Mouse (Mus musculus) heart, embryonic 12.5 days (tissue): ENCODE results near the gene Slc2a10. TPM values are rescaled to one million over a fixed set of nuclear protein-coding genes. Genes with fewer than 3 reads are reported as not detected.

ENCODE experiments used
- ATAC-seq: fragments of 200-750 bp; cut with Nextera tagmentation; 2 replicates; pipeline ENCODE4 v1.8.0; 2017; ENCODE audit warnings: moderate TSS enrichment, moderate library complexity; ENCODE audit not compliant: insufficient number of reproducible peaks, low FRiP score
- H3K27ac ChIP-seq: fragments of 300-500 bp; sonication (generic); 2 replicates; pipeline ENCODE4 v1.5.1; 2016; ENCODE audit warnings: mild to moderate bottlenecking, moderate library complexity; ENCODE audit not compliant: poor library complexity, severe bottlenecking
- H3K27me3 ChIP-seq: fragments of 300-500 bp; sonication (generic); replicated peaks from 2 replicates; pipeline ENCODE4 v1.6.1; 2016; ENCODE audit warnings: mild to moderate bottlenecking, moderate library complexity
- H3K36me3 ChIP-seq: fragments of 300-500 bp; sonication (generic); 2 replicates; pipeline ENCODE4 v1.6.1; 2016; ENCODE audit warnings: mild to moderate bottlenecking, moderate library complexity
- H3K4me1 ChIP-seq: fragments of 300-500 bp; sonication (generic); replicated peaks from 2 replicates; pipeline ENCODE4 v1.6.1; 2016; ENCODE audit warnings: mild to moderate bottlenecking
- H3K4me2 ChIP-seq: fragments of 300-500 bp; sonication (generic); 2 replicates; pipeline ENCODE4 v1.6.1; 2016; ENCODE audit warnings: mild to moderate bottlenecking, moderate library complexity
- H3K4me3 ChIP-seq: fragments of 300-500 bp; sonication (generic); 2 replicates; pipeline ENCODE4 v1.5.1; 2016; ENCODE audit warnings: mild to moderate bottlenecking
- H3K9ac ChIP-seq: fragments of 300-500 bp; sonication (generic); 2 replicates; pipeline ENCODE4 v1.6.1; 2016; ENCODE audit warnings: mild to moderate bottlenecking, moderate library complexity
- H3K9me3 ChIP-seq: fragments of 300-500 bp; sonication (generic); replicated peaks from 2 replicates; pipeline ENCODE4 v1.6.1; 2016; ENCODE audit warnings: mild to moderate bottlenecking, moderate library complexity
- WGBS: fragments of 180-500 bp; shearing (Covaris S2); methylation state at CpG from one replicate; pipeline ENCODE4 v1.1.7; 2016; 5-methylcytosine and 5-hydroxymethylcytosine counted together
- polyA plus RNA-seq: library from polyadenylated mRNA; unstranded; fragments of >200 nt; fragmentation: Nextera tagmentation; extraction: Ambion mirVana; gene quantifications from 2 replicates; pipeline ENCODE4 v1.2.1, GENCODE M21; 2016

The Slc2a10 gene
- polyA plus RNA-seq, result 5.7 and 6.3 TPM in 2 replicates

DNA sequence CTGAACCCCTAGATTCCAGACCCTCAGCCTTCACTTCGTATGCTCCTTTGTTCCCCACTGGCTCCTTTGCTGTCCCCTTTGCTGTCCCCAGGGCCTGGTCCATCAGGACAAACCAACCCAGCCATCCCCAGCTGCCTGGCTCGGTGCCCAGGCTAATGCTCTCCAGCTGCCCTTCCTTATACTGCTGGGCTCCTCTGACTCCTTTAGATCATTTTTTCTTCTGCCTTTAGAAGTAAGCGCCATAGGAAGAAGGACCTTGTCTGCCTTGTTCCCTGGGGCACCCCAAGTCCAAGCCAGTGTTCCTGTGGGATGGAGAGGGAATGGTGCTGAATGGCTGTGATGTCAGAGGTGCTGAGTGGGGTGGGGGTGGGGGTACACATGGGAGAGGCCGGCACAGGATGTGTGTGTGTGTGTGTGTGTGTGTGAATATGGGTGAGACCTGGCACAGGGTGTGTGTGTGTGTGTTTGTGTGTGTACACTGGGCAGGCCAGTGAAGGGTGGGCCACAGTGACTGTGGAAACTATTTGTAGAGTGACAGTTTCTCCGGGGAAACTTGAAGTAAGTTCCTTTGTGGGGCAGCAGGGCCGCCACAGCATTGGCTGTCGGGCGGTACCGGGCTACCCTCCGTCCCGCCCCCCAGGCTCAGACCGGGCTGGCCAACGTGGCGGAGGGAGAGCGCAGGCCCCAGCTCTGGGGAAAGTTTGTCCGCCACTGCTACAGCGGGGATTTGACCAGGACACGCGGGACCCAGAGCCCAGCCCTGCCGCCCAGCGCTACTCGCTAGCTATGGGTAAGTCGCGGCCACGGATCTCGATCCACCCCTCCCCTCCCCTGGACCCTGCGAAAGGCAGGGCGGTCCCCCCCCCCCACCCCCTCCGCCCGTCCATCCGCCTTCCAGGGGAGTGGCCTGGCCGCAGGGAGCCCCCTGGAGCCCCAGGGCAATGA, at the start of gene Slc2a10:
Slc2a10 (plus strand) TSS at position 529 of the 945 bp plus-strand sequence.
- Histone ChIP-seq H3K4me2 (peak within 1 kb of the TSS; percentile 71), H3K36me3 (no peaks in the 10 kb centered on the region), H3K9me3 (no peaks in the 10 kb centered on the region), H3K9ac (peak within 1 kb of the TSS; percentile 65), H3K27ac (peak within 1 kb of the TSS; percentile 17; the same call in 1 of the 2 replicates), H3K27me3 (peaks cover 18% of the 10 kb centered on the region), H3K4me3 (peak within 1 kb of the TSS; percentile 57), H3K4me1 (peaks cover 20% of the 10 kb centered on the region)
- peak; percentile 84 for ATAC-seq
- WGBS, result 4% methylated on average over 30 of the region's 32 CpGs

DNA sequence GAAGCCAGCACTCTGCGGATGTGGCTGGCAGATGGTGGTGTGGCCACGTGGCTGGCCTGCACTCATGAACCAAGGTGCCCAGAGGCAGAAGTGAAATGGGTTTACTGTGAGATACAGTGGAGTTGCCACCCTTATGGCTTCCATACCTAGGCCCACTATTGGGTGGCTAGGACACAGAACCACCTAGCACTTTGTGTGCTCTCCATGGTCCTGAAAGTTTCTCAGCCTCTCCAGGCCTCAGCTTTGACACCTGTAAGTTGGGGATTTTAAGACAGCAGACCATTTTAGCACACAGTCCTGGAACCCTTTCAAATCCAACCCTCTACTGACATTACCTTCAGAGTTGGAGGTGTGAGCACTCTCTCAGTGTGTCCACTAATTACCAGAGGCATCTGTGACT, 46.9 kb upstream of the Slc2a10 start:
- Histone ChIP-seq H3K9ac (no peak overlapping the region), H3K27me3 (peaks cover 34% of the 10 kb centered on the region), H3K4me1 (no peaks in the 10 kb centered on the region), H3K27ac (no peak overlapping the region), H3K4me2 (no peak overlapping the region), H3K9me3 (no peaks in the 10 kb centered on the region), H3K36me3 (no peaks in the 10 kb centered on the region), H3K4me3 (no peak overlapping the region)
- 57% methylated on average over 2 of the region's 2 CpGs for WGBS
- ATAC-seq, result no peak

- H3K27me3 ChIP-seq, result peaks cover 41% of the 10 kb centered on the region
- no peak overlapping the region for H3K9ac ChIP-seq
- H3K4me3 ChIP-seq, result no peak overlapping the region
- no peak overlapping the region for H3K27ac ChIP-seq
- no peaks in the 10 kb centered on the region for H3K9me3 ChIP-seq
- H3K4me1 ChIP-seq, result no peaks in the 10 kb centered on the region
- H3K36me3 ChIP-seq, result no peaks in the 10 kb centered on the region
- H3K4me2 ChIP-seq, result no peak overlapping the region
- no peak for ATAC-seq
- 53% methylated on average over 5 of the region's 5 CpGs for WGBS
These were observed 45.4 kb upstream of the Slc2a10 start for GRCm38 (mm10) chr2:165458189-165458588.

DNA sequence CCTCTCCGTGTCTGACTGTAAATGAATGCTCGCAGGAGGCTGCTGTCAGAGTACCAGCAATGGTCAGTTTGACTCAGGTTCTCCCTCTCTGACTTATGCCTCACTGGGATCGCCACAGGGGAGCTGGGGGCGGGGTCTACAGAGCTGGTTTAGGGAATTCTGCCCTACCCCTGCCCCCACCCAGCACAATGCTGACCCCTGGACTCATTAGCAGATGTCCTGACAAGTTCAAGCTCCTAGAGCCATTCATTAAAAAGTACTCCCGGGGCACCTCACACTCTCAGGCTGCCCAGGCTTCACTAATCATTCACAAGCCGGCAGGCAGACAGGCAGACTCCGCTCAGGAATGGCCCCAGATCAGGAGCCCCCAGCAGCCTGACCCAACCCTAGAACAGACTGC, 43.9 kb upstream of the Slc2a10 start:
- Histone ChIP-seq H3K4me3 (no peak overlapping the region), H3K27me3 (peaks cover 38% of the 10 kb centered on the region), H3K36me3 (no peaks in the 10 kb centered on the region), H3K9me3 (no peaks in the 10 kb centered on the region), H3K4me2 (no peak overlapping the region), H3K27ac (no peak overlapping the region), H3K9ac (no peak overlapping the region), H3K4me1 (no peaks in the 10 kb centered on the region)
- 24% methylated on average over 7 of the region's 7 CpGs for WGBS
- no peak for ATAC-seq

DNA sequence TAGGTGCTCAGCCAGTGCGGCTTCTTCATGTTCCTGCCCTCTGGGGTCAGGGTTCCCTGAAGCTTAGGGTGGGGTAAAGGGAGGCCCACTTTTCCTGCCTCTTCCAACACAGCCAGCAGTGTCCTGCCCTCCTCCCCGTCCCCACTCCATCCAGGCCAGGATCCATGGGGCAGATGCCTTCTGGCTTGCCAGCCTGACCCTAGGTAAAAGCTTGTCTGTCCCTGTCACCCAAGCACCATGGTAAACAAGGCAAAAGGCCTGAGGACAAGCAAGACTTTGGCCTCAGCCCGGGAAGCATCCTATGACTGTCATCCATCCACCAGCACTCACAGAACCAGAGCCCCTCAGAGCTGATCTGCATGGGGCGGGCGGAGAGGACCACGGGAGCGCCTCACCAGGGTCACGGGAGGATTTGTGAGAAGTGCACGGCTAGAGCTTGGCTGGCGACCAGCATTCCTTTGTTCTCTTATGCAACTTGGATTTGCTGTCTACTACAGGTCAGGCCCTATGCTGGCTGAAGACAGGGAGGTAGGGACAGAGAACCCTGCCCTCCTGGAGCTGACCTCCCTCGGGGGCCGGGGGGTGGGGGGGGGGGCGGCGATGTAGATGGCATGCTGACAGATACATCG, 35.6 kb upstream of the Slc2a10 start:
- ATAC-seq, result peak; percentile 33; the same call in 1 of the 2 replicates
- H3K4me2 ChIP-seq, result no peak overlapping the region

DNA sequence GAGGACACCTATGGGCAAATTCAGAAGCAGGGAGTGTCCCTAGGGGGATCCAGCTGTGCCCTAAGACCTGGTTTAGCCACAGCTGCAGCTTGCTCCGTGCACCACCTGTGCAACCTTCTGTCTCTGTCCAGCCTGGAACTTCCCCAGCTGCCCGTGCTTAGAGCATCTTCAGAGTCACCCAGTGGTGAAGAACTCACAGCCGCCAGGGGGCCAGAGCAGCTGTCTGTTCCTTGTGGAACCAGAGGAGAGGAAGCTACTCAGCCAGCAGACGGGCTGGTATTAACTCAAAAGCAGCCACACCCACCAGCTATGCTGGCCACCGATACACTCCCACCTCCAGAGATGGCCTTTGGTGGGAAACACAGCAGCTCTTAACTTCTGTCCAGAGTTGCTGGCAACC, 33.4 kb upstream of the Slc2a10 start:
- Histone ChIP-seq H3K27me3 (peaks cover 63% of the 10 kb centered on the region), H3K9ac (no peak overlapping the region), H3K27ac (no peak overlapping the region), H3K4me1 (peaks cover 7% of the 10 kb centered on the region), H3K4me2 (no peak overlapping the region), H3K36me3 (no peaks in the 10 kb centered on the region), H3K9me3 (no peaks in the 10 kb centered on the region), H3K4me3 (no peak overlapping the region)
- 29% methylated on average over 5 of the region's 5 CpGs for WGBS
- ATAC-seq, result no peak

More for the DNA sequence above, 35.6 kb upstream of the Slc2a10 start:
- Histone ChIP-seq H3K4me3 (no peak overlapping the region), H3K36me3 (no peaks in the 10 kb centered on the region), H3K27me3 (peaks cover 42% of the 10 kb centered on the region), H3K27ac (no peak overlapping the region), H3K9ac (no peak overlapping the region), H3K9me3 (no peaks in the 10 kb centered on the region), H3K4me1 (peaks cover 3% of the 10 kb centered on the region)
- 47% methylated on average over 15 of the region's 15 CpGs for WGBS

DNA sequence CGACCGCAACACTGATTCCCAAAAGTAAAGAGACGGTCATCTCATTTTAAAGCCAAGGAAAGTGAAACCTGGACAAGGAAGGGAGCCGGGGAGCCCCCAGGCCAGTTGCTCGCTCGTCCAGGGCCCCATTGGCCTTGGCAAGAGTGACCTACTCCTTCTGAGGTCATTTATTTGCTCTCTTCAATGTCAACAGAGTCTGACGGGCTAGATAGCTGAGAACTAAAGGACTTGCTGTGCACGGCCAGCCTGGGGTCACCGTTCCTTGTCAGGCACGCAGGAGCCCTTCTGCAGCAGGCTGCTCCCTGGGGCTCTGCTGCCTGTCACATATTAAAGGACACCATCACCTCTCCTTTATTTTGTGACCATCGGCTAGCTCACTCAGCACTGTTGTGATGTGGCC, 31.6 kb upstream of the Slc2a10 start:
- Histone ChIP-seq H3K4me1 (peaks cover 7% of the 10 kb centered on the region), H3K9ac (no peak overlapping the region), H3K36me3 (no peaks in the 10 kb centered on the region), H3K27ac (no peak overlapping the region), H3K27me3 (peaks cover 70% of the 10 kb centered on the region), H3K4me2 (no peak overlapping the region), H3K9me3 (no peaks in the 10 kb centered on the region), H3K4me3 (no peak overlapping the region)
- 73% methylated on average over 11 of the region's 11 CpGs for WGBS
- ATAC-seq, result no peak

GRCm38 (mm10) chr2:165473003-165473402, 30.6 kb upstream of the Slc2a10 start, which contains the start of gene Slc13a3:
TSS of gene Slc13a3 (minus strand) at chr2:165473230.
- peak; percentile 53; the same call in 1 of the 2 replicates for ATAC-seq
- peaks cover 70% of the 10 kb centered on the region for H3K27me3 ChIP-seq

GRCm38 (mm10) chr2:165475412-165475811, 28.2 kb upstream of the Slc2a10 start:
- no peaks in the 10 kb centered on the region for H3K36me3 ChIP-seq
- H3K9ac ChIP-seq, result no peak overlapping the region
- H3K4me1 ChIP-seq, result peaks cover 7% of the 10 kb centered on the region
- no peak overlapping the region for H3K4me2 ChIP-seq
- 73% methylated on average over 7 of the region's 7 CpGs for WGBS
- no peak overlapping the region for H3K4me3 ChIP-seq
- no peaks in the 10 kb centered on the region for H3K9me3 ChIP-seq
- no peak for ATAC-seq
- no peak overlapping the region for H3K27ac ChIP-seq
- H3K27me3 ChIP-seq, result peaks cover 57% of the 10 kb centered on the region

More at GRCm38 (mm10) chr2:165473003-165473402, 30.6 kb upstream of the Slc2a10 start, which contains the start of gene Slc13a3:
- Histone ChIP-seq H3K9me3 (no peaks in the 10 kb centered on the region), H3K4me2 (peak within 1 kb of the TSS; percentile 62), H3K4me1 (peaks cover 7% of the 10 kb centered on the region), H3K36me3 (no peaks in the 10 kb centered on the region), H3K9ac (no peak within 1 kb of the TSS), H3K4me3 (peak within 1 kb of the TSS; percentile 21; the same call in 1 of the 2 replicates), H3K27ac (no peak within 1 kb of the TSS)
- WGBS, result 2% methylated on average over 35 of the region's 35 CpGs

- Histone ChIP-seq H3K27me3 (peaks cover 53% of the 10 kb centered on the region), H3K9ac (no peak overlapping the region), H3K4me2 (no peak overlapping the region), H3K27ac (no peak overlapping the region), H3K4me3 (no peak overlapping the region), H3K9me3 (no peaks in the 10 kb centered on the region), H3K36me3 (no peaks in the 10 kb centered on the region), H3K4me1 (peaks cover 7% of the 10 kb centered on the region)
- no peak for ATAC-seq
- 60% methylated on average over 5 of the region's 5 CpGs for WGBS
These were observed 27.7 kb upstream of the Slc2a10 start for GRCm38 (mm10) chr2:165475850-165476249.

GRCm38 (mm10) chr2:165482003-165482402, 21.6 kb upstream of the Slc2a10 start:
- no peak for ATAC-seq

More at GRCm38 (mm10) chr2:165482003-165482402, 21.6 kb upstream of the Slc2a10 start:
- WGBS, result 57% methylated on average over 8 of the region's 8 CpGs
- Histone ChIP-seq H3K4me3 (no peak overlapping the region), H3K4me1 (peaks cover 12% of the 10 kb centered on the region), H3K27me3 (peaks cover 9% of the 10 kb centered on the region; the same call in 1 of the 2 replicates), H3K36me3 (no peaks in the 10 kb centered on the region), H3K9me3 (no peaks in the 10 kb centered on the region), H3K27ac (no peak overlapping the region), H3K9ac (no peak overlapping the region), H3K4me2 (no peak overlapping the region)
